ENCODE assay signal across 8 mouse cellular contexts in the genomic region with DNA sequence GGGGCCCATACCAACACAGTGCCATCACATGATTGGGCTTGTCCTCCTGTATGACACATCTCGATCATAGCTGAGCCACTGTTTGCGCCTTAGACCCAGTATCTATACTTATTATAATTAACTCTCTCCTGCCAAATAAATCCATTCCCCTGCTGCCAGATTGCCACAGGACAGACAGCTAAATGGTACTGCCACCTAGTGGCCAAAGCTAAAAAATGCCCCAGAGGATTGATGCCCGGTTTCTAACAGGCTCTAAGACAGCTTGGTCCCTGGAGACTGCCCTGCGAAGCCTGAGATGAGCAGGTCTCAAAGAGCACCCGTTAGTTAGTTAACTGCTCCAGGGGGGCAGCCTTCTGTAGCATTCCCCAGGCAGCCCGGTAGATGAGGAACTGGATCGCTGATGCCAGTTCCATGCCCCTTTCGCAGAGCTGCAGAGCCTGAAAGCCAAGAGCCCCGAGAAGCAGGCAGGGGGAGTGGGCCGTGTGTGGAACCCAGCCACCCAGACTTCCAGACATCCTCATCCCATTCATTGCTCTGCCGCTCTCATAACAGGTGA. TPM values are rescaled to one million over a fixed set of nuclear protein-coding genes. Genes with fewer than 3 reads are reported as not detected.
DNase-seq lines count a peak whose midpoint lies in the region; ATAC-seq lines count a peak whose summit lies in the region.
"Had no signal": no experiment of that assay in that cellular context is flagged by ENCODE, and none has a peak within 500 bp of the region (broad histone marks: within the 10 kb centered on the region; RNA-seq: fewer than 3 reads in every experiment).

No protein-coding gene starts in this region.

- intact Hi-C loops in heart, postnatal 10 days (cut with DNase I), result loop anchor here (1.0 to 5.0 kb wide), 2 partner anchors 57 to 208 kb away; no protein-coding TSS in a partner anchor

- no peaks in the 10 kb centered on the region for H3K9me3 ChIP-seq in liver, embryonic 12.5 days (replicated peaks)
- H3K9me3 ChIP-seq in liver, embryonic 15.5 days (replicated peaks), result no peaks in the 10 kb centered on the region
- H3K9me3 ChIP-seq: heart, embryonic 15.5 days had no signal

- 25% methylated on average over 11 of the region's 11 CpGs for WGBS in liver, embryonic 12.5 days (ENCODE audit: insufficient replicate concordance)
- 34% methylated on average over 11 of the region's 11 CpGs for WGBS in liver, embryonic 15.5 days (ENCODE audit: insufficient replicate concordance)

- no peak overlapping the region for H3K9ac ChIP-seq in liver, embryonic 12.5 days
- no peak overlapping the region for H3K9ac ChIP-seq in liver, embryonic 15.5 days
- H3K9ac ChIP-seq: heart, embryonic 15.5 days had no signal

- peaks cover 62% of the 10 kb centered on the region for H3K27me3 ChIP-seq in liver, embryonic 12.5 days (replicated peaks)
- H3K27me3 ChIP-seq in liver, embryonic 15.5 days, result peaks cover 61% of the 10 kb centered on the region

- no peak for ATAC-seq in liver, embryonic 12.5 days
- no peak for ATAC-seq in liver, embryonic 15.5 days (ENCODE audit: insufficient read depth)

- no peak overlapping the region for H3K4me3 ChIP-seq in liver, embryonic 12.5 days
- H3K4me3 ChIP-seq in liver, embryonic 15.5 days (replicated peaks), result no peak overlapping the region
- H3K4me3 ChIP-seq: heart, embryonic 15.5 days had no signal

- peaks cover 6% of the 10 kb centered on the region; the same call in 1 of the 2 replicates for H3K4me1 ChIP-seq in liver, embryonic 12.5 days
- H3K4me1 ChIP-seq in liver, embryonic 15.5 days (replicated peaks), result peaks cover 21% of the 10 kb centered on the region

- DNase-seq in liver (peak; percentile 64), MN1 (ENCODE audit: low spot score) (peak; percentile 86)
- peak; percentile 58 for DNase-seq in cerebellum, adult 9-11 months
- peak; percentile 70 to 75 for DNase-seq in heart, postnatal 10 days
- peak; percentile 65 for DNase-seq in retina, postnatal 7 days (ENCODE audit: low read depth, low spot score)

- no peaks in the 10 kb centered on the region for H3K36me3 ChIP-seq in liver, embryonic 12.5 days
- no peaks in the 10 kb centered on the region for H3K36me3 ChIP-seq in liver, embryonic 15.5 days (replicated peaks)
- H3K36me3 ChIP-seq: heart, embryonic 15.5 days had no signal

- no peak overlapping the region for H3K27ac ChIP-seq in liver, embryonic 12.5 days
- no peak overlapping the region for H3K27ac ChIP-seq in liver, embryonic 15.5 days (replicated peaks)

- H3K4me2 ChIP-seq in liver, embryonic 12.5 days, result no peak overlapping the region
- H3K4me2 ChIP-seq in liver, embryonic 15.5 days, result peak overlapping the region; percentile 27; the same call in 1 of the 2 replicates
- H3K4me2 ChIP-seq: heart, embryonic 15.5 days had no signal

RNA-seq across cellular contexts. Expression of a gene that starts 8.0 kb away (rescaled TPM):
- 0.07 TPM in 1 of 2 replicates, not detected in the other for polyA plus RNA-seq in liver, embryonic 12.5 days (2016; fragmentation: Nextera tagmentation; extraction: Ambion mirVana)
- 1 to 10 TPM in 1 of 2 experiments, under 1 TPM in 1; 0.64 to 1.7 TPM for total RNA-seq in heart, postnatal 10 days (2021)
- polyA plus RNA-seq in liver, embryonic 15.5 days (2015; fragmentation: Nextera tagmentation; extraction: Ambion mirVana), result 0.07 and 0.08 TPM in 2 replicates

RNA-seq across cellular contexts. Expression of a gene that starts 32.5 kb away (rescaled TPM):
- 2.5 and 2.6 TPM in 2 replicates for polyA plus RNA-seq in liver, embryonic 12.5 days (2016; fragmentation: Nextera tagmentation; extraction: Ambion mirVana)
- total RNA-seq in heart, postnatal 10 days (2021), result 1 to 10 TPM; 1.9 to 2.4 TPM
- polyA plus RNA-seq in liver, embryonic 15.5 days (2015; fragmentation: Nextera tagmentation; extraction: Ambion mirVana), result 2.3 and 2.9 TPM in 2 replicates

RNA-seq across cellular contexts. Expression of a gene that starts 32.7 kb away (rescaled TPM):
- 1.4 and 1.9 TPM in 2 replicates for polyA plus RNA-seq in liver, embryonic 12.5 days (2016; fragmentation: Nextera tagmentation; extraction: Ambion mirVana)
- 10 to 100 TPM; 13.5 to 15.3 TPM for total RNA-seq in heart, postnatal 10 days (2021)
- polyA plus RNA-seq in liver, embryonic 15.5 days (2015; fragmentation: Nextera tagmentation; extraction: Ambion mirVana), result 0.30 and 0.45 TPM in 2 replicates

RNA-seq across cellular contexts. Expression of a gene that starts 49.8 kb away (rescaled TPM):
- polyA plus RNA-seq in liver, embryonic 12.5 days (2016; fragmentation: Nextera tagmentation; extraction: Ambion mirVana), result 23.1 TPM in 2 replicates
- 10 to 100 TPM; 27.4 to 37.4 TPM for total RNA-seq in heart, postnatal 10 days (2021)
- 12.3 and 12.6 TPM in 2 replicates for polyA plus RNA-seq in liver, embryonic 15.5 days (2015; fragmentation: Nextera tagmentation; extraction: Ambion mirVana)
